Mouse (Mus musculus) embryonic fibroblast, embryonic 13.5 days (primary cell): ENCODE measurements at regions not wholly inside any gene's neighbourhood (a gene's known extent, or its start where the extent isn't known, plus 50 kb on each side); places are given as distances from the start of the nearest gene placed in this dataset.

Experiments used
- H3K27ac ChIP-seq: 2 replicates; pipeline ENCODE4 v1.5.1; 2012; ENCODE audit warnings: low read length, control low read depth, inconsistent platforms; ENCODE audit not compliant: insufficient read depth
- H3K4me1 ChIP-seq: 2 replicates; pipeline ENCODE4 v1.6.1; 2011; ENCODE audit warnings: low read length; ENCODE audit not compliant: control insufficient read depth, insufficient read depth
- H3K4me3 ChIP-seq: 2 replicates; pipeline ENCODE4 v1.5.1; 2011; ENCODE audit warnings: mild to moderate bottlenecking, control low read depth, low read length; ENCODE audit not compliant: insufficient read depth
- CTCF ChIP-seq: IDR thresholded peaks from 2 replicates; pipeline ENCODE4 v1.5.1; 2011; ENCODE audit warnings: mild to moderate bottlenecking, control low read depth, low read length, moderate library complexity, borderline replicate concordance; ENCODE audit not compliant: insufficient read depth
- POLR2A ChIP-seq: IDR thresholded peaks from 2 replicates; pipeline ENCODE4 v1.6.1; 2011; ENCODE audit warnings: low read depth, mild to moderate bottlenecking, control low read depth, low read length, moderate library complexity

DNA sequence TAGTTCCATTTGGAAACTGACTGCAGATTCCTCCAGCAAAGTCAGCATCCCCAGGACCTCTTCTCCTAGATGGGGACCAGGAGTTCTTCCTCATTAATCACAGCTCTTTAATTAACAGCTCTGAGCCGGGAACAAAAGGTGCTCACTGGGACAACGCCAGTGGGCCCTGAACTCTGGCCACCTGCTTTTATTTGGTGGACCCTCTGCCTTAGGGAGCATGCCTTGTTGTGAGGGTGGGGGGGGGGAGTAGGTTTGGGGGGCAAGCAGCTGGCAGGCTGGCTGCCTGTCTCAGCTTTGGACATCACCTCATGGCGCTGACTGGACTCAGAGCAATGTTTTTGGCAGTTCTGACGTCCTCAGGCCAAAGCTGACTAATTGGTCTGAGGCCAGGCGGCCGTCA, 154.8 kb downstream of the Dhx35 start:
- Histone ChIP-seq H3K27ac (no peak overlapping the region), H3K4me1 (no peaks in the 10 kb centered on the region), H3K4me3 (no peak overlapping the region)
- TF ChIP-seq POLR2A = no peak
- no peak for TF ChIP-seq CTCF

DNA sequence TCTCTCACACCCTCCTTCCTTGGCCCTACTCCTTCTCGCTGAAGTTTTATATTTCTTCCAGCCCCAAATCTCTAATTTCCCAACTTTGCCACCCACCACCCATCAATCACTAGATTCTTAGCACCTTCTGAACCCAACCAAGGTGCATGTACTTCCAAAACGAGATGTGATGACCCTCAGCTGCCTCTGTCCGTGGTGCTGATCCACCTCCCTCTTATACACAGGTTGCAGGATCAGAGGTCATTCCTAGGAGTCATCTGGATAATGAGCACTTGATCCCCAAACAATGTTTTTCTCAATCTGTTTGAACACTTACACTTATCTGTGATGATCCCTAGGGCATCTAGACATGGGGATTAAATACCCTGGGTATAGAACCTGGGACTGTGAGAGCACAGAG, 156.5 kb downstream of the Dhx35 start:
- no peak for TF ChIP-seq POLR2A
- TF ChIP-seq CTCF = no peak
- no peaks in the 10 kb centered on the region for H3K4me1 ChIP-seq
- H3K27ac ChIP-seq = no peak overlapping the region
- H3K4me3 ChIP-seq = no peak overlapping the region

GRCm38 (mm10) chr2:158956888-158957287, 162.3 kb downstream of the Dhx35 start:
- no peak for TF ChIP-seq CTCF
- no peak for TF ChIP-seq POLR2A
- Histone ChIP-seq H3K27ac (no peak overlapping the region), H3K4me3 (no peak overlapping the region), H3K4me1 (no peaks in the 10 kb centered on the region)

DNA sequence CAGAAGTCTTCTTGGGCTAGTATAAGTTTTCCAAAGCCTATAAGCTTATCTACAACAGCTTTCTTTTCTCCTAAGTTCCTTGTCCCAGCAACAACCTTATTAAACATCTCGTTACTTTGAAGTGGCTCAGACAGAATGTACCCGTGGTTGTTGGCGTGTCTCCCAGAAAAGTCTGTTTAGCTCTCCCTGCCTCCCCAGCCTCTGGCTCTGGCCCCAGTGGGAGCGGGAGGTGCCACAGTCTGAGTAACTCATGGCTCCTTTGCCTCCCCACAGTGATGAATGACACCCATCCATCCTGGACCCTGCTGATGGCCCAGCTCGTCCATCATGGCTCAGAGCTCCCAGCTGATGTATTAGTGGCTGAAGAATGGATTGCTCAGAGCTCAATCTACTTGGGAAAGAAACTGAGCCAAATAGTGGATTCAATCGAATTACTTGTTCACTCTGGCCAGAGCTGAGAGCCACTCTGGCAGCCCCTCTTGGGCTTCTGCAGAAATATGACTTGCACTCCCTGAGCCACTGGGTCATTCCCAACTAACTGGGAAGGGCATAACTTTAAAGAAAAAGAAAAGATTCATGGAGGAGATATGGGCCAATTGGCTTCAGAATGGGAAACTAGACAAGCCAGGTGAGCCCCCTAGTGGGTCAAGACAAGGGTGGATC, 170.5 kb downstream of the Dhx35 start:
- Histone ChIP-seq H3K27ac (no peak overlapping the region), H3K4me3 (no peak overlapping the region), H3K4me1 (no peaks in the 10 kb centered on the region)
- TF ChIP-seq CTCF = no peak
- no peak for TF ChIP-seq POLR2A

DNA sequence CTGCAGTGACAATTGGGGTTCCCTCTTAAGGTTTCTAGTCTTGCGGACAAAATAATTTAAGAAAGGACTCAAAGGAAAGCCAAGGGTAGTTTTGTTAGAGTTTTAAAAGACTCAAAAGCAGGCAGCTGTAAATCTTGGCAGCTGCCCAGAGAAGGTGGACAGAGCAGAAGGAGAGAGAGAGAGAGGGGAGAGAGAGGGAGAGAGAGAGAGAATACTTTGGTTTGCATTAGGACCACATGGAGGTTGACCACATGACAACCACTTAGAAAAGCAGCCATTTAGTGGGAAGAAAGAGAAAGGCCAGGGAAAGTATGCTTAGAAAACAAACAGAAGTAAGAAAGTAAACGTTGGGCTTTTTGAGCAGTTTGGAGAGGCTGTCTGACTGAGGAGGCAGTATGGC, 177.6 kb downstream of the Dhx35 start:
- Histone ChIP-seq H3K27ac (no peak overlapping the region), H3K4me3 (no peak overlapping the region), H3K4me1 (no peaks in the 10 kb centered on the region)
- TF ChIP-seq CTCF (no peak), POLR2A (no peak)

DNA sequence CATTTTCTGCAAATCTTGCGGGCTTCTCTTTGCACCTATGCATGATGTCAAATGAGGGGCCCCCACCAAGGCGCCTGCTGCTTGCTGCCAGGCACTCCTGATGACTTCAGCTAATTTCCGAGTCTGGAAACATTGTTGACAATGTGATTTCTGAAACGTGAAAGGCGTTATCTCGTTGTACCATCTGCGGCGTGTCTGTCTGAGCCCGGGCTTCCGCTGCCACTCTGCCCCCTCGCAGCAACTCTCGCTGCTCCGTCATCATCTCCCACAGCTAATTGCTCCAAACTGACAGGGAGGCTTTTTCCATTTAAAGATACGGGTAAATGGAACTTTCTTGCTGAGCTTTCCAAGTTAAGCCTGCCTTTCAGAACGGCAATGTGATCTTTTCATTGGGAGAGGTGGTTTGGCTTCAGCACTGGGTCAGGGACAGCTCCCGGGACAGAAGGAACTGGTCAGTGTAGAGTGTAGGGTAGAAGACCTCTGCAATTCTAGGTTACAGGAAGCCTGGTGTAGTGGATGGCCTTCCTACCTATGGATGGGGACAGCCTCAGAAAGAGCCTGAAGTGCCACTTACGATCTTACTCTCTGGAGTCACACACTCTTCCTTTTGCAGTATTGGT, 191.0 kb downstream of the Dhx35 start:
- Histone ChIP-seq H3K27ac (no peak overlapping the region), H3K4me3 (no peak overlapping the region), H3K4me1 (no peaks in the 10 kb centered on the region)
- TF ChIP-seq CTCF = no peak
- TF ChIP-seq POLR2A = no peak

- Histone ChIP-seq H3K27ac (no peak overlapping the region), H3K4me1 (no peaks in the 10 kb centered on the region), H3K4me3 (no peak overlapping the region)
- TF ChIP-seq CTCF (no peak), POLR2A (no peak)
These were observed 208.0 kb downstream of the Dhx35 start for GRCm38 (mm10) chr2:159002481-159003186.

GRCm38 (mm10) chr2:159003187-159003497, 208.5 kb downstream of the Dhx35 start:
- no peak overlapping the region for H3K27ac ChIP-seq
- no peak overlapping the region for H3K4me3 ChIP-seq
- H3K4me1 ChIP-seq = no peaks in the 10 kb centered on the region
- TF ChIP-seq POLR2A (no peak), CTCF (no peak)

DNA sequence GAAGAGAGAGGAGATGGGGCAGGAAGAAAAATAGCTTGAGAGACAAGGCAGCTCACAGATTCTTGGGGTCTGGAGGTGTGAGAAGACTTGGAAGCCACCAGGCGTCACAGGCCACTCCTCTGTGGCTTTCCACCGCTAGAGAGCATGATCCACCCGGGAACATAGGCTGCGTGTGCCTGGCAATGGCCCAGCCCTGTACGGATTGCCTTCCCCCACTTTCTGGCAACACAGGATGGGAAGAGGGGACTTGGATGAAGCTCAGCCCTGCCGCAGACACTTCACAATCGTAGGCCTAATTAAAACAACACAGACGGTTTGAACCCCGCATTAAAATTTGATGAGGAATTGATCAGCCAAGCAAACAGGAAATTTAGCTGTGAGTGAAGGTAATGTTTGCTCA, 209.8 kb downstream of the Dhx35 start:
- TF ChIP-seq CTCF = no peak
- TF ChIP-seq POLR2A = no peak

GRCm38 (mm10) chr2:159012725-159013124, 218.1 kb downstream of the Dhx35 start:
- Histone ChIP-seq H3K27ac (no peak overlapping the region), H3K4me1 (no peaks in the 10 kb centered on the region), H3K4me3 (no peak overlapping the region)
- TF ChIP-seq POLR2A = no peak
- no peak for TF ChIP-seq CTCF

More for the DNA sequence above, 209.8 kb downstream of the Dhx35 start:
- no peak overlapping the region for H3K27ac ChIP-seq
- no peaks in the 10 kb centered on the region for H3K4me1 ChIP-seq
- H3K4me3 ChIP-seq = no peak overlapping the region
